8 mouse cellular contexts compared by ENCODE assay signal in the genomic region with DNA sequence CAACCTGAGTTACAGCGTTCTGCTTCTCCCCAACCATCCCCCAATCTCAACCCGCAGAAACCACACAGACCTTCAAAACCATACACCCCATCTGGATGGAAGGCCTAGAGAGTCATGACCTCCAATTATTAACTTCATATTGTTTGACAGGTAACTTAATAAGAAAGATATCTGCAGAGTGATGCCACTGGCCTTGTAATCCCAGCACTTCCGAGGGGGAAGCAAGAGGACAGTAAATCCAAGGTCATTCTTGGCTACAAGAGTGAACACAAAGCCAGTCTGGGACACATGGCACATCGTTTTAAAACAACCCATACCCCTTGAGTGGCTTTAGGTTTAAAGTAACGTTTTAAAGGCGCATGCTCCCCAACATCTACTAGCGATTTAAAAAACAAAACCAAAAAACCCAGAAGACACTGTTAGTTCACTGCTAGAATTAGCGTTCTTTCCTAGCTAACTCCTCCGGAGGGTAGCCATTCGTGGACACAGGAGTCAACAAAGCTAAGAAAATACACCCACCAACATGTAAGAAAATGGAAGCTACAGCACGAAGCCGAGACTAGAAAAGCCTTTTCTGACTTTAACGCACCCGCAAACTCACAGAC. TPM values are rescaled to one million over a fixed set of nuclear protein-coding genes. Genes with fewer than 3 reads are reported as not detected.
DNase-seq lines count a peak whose midpoint lies in the region; ATAC-seq lines count a peak whose summit lies in the region.

No protein-coding gene starts in this region.

- WGBS in lung, embryonic 15.5 days: under 1% methylated on average over 14 of the region's 14 CpGs
- under 1% methylated on average over 14 of the region's 14 CpGs for WGBS in embryonic facial prominence, embryonic 13.5 days
- WGBS in hindbrain, embryonic 15.5 days: 1% methylated on average over 14 of the region's 14 CpGs
- WGBS in midbrain, embryonic 11.5 days: 1% methylated on average over 14 of the region's 14 CpGs

- no peaks in the 10 kb centered on the region for H3K36me3 ChIP-seq in lung, embryonic 15.5 days
- H3K36me3 ChIP-seq in embryonic facial prominence, embryonic 13.5 days: 0 out of 2 replicates have a peak, but pooled peaks cover 6% of the 10 kb centered on the region
- no peaks in the 10 kb centered on the region for H3K36me3 ChIP-seq in hindbrain, embryonic 15.5 days
- no peaks in the 10 kb centered on the region for H3K36me3 ChIP-seq in midbrain, embryonic 11.5 days (ENCODE audit: control insufficient read depth, insufficient read depth, low read length)

- H3K4me1 ChIP-seq in lung, embryonic 15.5 days: peaks cover 30% of the 10 kb centered on the region
- peaks cover 8% of the 10 kb centered on the region for H3K4me1 ChIP-seq in embryonic facial prominence, embryonic 13.5 days
- peaks cover 31% of the 10 kb centered on the region for H3K4me1 ChIP-seq in hindbrain, embryonic 15.5 days (replicated peaks)
- peaks cover 9% of the 10 kb centered on the region for H3K4me1 ChIP-seq in midbrain, embryonic 11.5 days (ENCODE audit: control insufficient read depth, insufficient read depth, low read length)

- peak overlapping the region; percentile 57 for H3K4me2 ChIP-seq in lung, embryonic 15.5 days
- peak overlapping the region; percentile 82 for H3K4me2 ChIP-seq in embryonic facial prominence, embryonic 13.5 days
- peak overlapping the region; percentile 61 for H3K4me2 ChIP-seq in hindbrain, embryonic 15.5 days
- H3K4me2 ChIP-seq in midbrain, embryonic 11.5 days: peak overlapping the region; percentile 53

- H3K4me3 ChIP-seq in lung, embryonic 15.5 days: peak overlapping the region; percentile 88
- H3K4me3 ChIP-seq in embryonic facial prominence, embryonic 13.5 days: peak overlapping the region; percentile 85
- H3K4me3 ChIP-seq in hindbrain, embryonic 15.5 days: peak overlapping the region; percentile 92
- peak overlapping the region; percentile 93 for H3K4me3 ChIP-seq in midbrain, embryonic 11.5 days (ENCODE audit: low read depth, low read length)

- no peak for DNase-seq in lung, postnatal 10 days
- no peak for DNase-seq in midbrain, embryonic 11.5 days (ENCODE audit: low spot score, missing footprints)
- no peak for DNase-seq in left cerebral cortex, postnatal 4 days
- no peak for DNase-seq in right cerebral cortex, adult 18-20 months
- DNase-seq in gastrocnemius, postnatal 25 days: no peak

- ATAC-seq in lung, embryonic 15.5 days (ENCODE audit: borderline replicate concordance, extremely low read depth, low FRiP score, low TSS enrichment): peak; percentile 23
- ATAC-seq in embryonic facial prominence, embryonic 13.5 days (ENCODE audit: insufficient number of reproducible peaks, insufficient read depth, low FRiP score, low TSS enrichment, low read depth): 0 out of 2 replicates have a peak, but pooled peaks have one; percentile 7
- peak; percentile 31 for ATAC-seq in hindbrain, embryonic 15.5 days (ENCODE audit: low FRiP score, low read depth)
- ATAC-seq in midbrain, embryonic 11.5 days (ENCODE audit: low FRiP score): peak; percentile 38

- no peaks in the 10 kb centered on the region for H3K9me3 ChIP-seq in lung, embryonic 15.5 days
- no peaks in the 10 kb centered on the region for H3K9me3 ChIP-seq in embryonic facial prominence, embryonic 13.5 days
- H3K9me3 ChIP-seq in hindbrain, embryonic 15.5 days: no peaks in the 10 kb centered on the region
- no peaks in the 10 kb centered on the region for H3K9me3 ChIP-seq in midbrain, embryonic 11.5 days (ENCODE audit: control insufficient read depth, low read length)

- no peaks in the 10 kb centered on the region for H3K27me3 ChIP-seq in lung, embryonic 15.5 days
- H3K27me3 ChIP-seq in embryonic facial prominence, embryonic 13.5 days: no peaks in the 10 kb centered on the region
- H3K27me3 ChIP-seq in hindbrain, embryonic 15.5 days: no peaks in the 10 kb centered on the region
- H3K27me3 ChIP-seq in midbrain, embryonic 11.5 days (ENCODE audit: control insufficient read depth, insufficient read depth, low read length): no peaks in the 10 kb centered on the region

- H3K9ac ChIP-seq in lung, embryonic 15.5 days: peak overlapping the region; percentile 49
- H3K9ac ChIP-seq in embryonic facial prominence, embryonic 13.5 days: peak overlapping the region; percentile 94
- H3K9ac ChIP-seq in hindbrain, embryonic 15.5 days: peak overlapping the region; percentile 41
- peak overlapping the region; percentile 75 for H3K9ac ChIP-seq in midbrain, embryonic 11.5 days (ENCODE audit: low read length)

- peak overlapping the region; percentile 92 for H3K27ac ChIP-seq in lung, embryonic 15.5 days
- peak overlapping the region; percentile 93 for H3K27ac ChIP-seq in embryonic facial prominence, embryonic 13.5 days
- peak overlapping the region; percentile 92 for H3K27ac ChIP-seq in hindbrain, embryonic 15.5 days (replicated peaks)
- peak overlapping the region; percentile 37; the same call in 1 of the 2 replicates for H3K27ac ChIP-seq in midbrain, embryonic 11.5 days (ENCODE audit: low read depth, low read length)

- intact Hi-C loops in left cerebral cortex, postnatal 4 days (cut with DNase I): no loop called here

RNA-seq across cellular contexts. Expression of a gene that starts 0.7 kb away (rescaled TPM):
- polyA plus RNA-seq in lung, embryonic 15.5 days (2015; fragmentation: Nextera tagmentation; extraction: Ambion mirVana): 73.6 and 83.7 TPM in 2 replicates
- 100 and 109 TPM in 2 replicates for polyA plus RNA-seq in embryonic facial prominence, embryonic 13.5 days (2015; fragmentation: Nextera tagmentation; extraction: Ambion mirVana)
- polyA plus RNA-seq in hindbrain, embryonic 15.5 days (2015; fragmentation: Nextera tagmentation; extraction: Ambion mirVana): 84.5 and 86.7 TPM in 2 replicates
- polyA plus RNA-seq in midbrain, embryonic 11.5 days (2014; fragmentation: Nextera tagmentation; extraction: Ambion mirVana): 89.6 and 94.7 TPM in 2 replicates
- 10 to 100 TPM; 53.8 to 60.6 TPM for total RNA-seq in left cerebral cortex, postnatal 4 days (2021)
- total RNA-seq in gastrocnemius, postnatal 25 days (2021): 10 to 100 TPM; 21.8 to 22.0 TPM

RNA-seq across cellular contexts. Expression of a gene that starts 44.1 kb away (rescaled TPM):
- 0.16 and 0.25 TPM in 2 replicates for polyA plus RNA-seq in lung, embryonic 15.5 days (2015; fragmentation: Nextera tagmentation; extraction: Ambion mirVana)
- polyA plus RNA-seq in embryonic facial prominence, embryonic 13.5 days (2015; fragmentation: Nextera tagmentation; extraction: Ambion mirVana): 0.17 TPM in 1 of 2 replicates, not detected in the other
- 0.08 and 0.12 TPM in 2 replicates for polyA plus RNA-seq in hindbrain, embryonic 15.5 days (2015; fragmentation: Nextera tagmentation; extraction: Ambion mirVana)
- polyA plus RNA-seq in midbrain, embryonic 11.5 days (2014; fragmentation: Nextera tagmentation; extraction: Ambion mirVana): 0.12 and 0.50 TPM in 2 replicates
- total RNA-seq in left cerebral cortex, postnatal 4 days (2021): not detected
- not detected for total RNA-seq in gastrocnemius, postnatal 25 days (2021)

Comparison
In these comparisons a context has a peak if more than half of its experiments do, and no peak if none do; other contexts are left out.
1. H3K27ac ChIP-seq: peak in every context shown above with its lines; median percentile 93 in embryonic facial prominence, embryonic 13.5 days; 92 in lung, embryonic 15.5 days; 92 in hindbrain, embryonic 15.5 days; 37 in midbrain, embryonic 11.5 days.
2. H3K9ac ChIP-seq: peak in every context shown above with its lines; median percentile 94 in embryonic facial prominence, embryonic 13.5 days; 75 in midbrain, embryonic 11.5 days; 49 in lung, embryonic 15.5 days; 41 in hindbrain, embryonic 15.5 days.